Mouse (Mus musculus) kidney, embryonic 15.5 days (tissue): Measurements from ENCODE around the gene Camk2n1. TPM values are rescaled to one million over a fixed set of nuclear protein-coding genes. Genes with fewer than 3 reads are reported as not detected.

ENCODE experiments used
- ATAC-seq: fragments of 200-750 bp; cut with Nextera tagmentation; replicated peaks from 2 replicates; pipeline ENCODE4 v1.8.0; 2017; ENCODE audit warnings: moderate TSS enrichment; ENCODE audit not compliant: low FRiP score
- H3K27ac ChIP-seq: fragments of 300-500 bp; sonication (generic); 2 replicates; pipeline ENCODE4 v1.5.1; 2015; ENCODE audit warnings: mild to moderate bottlenecking, inconsistent platforms
- H3K27me3 ChIP-seq: fragments of 300-500 bp; sonication (generic); 2 replicates; pipeline ENCODE4 v1.6.1; 2015; ENCODE audit warnings: inconsistent platforms
- H3K36me3 ChIP-seq: fragments of 300-500 bp; sonication (generic); 2 replicates; pipeline ENCODE4 v1.6.1; 2015; ENCODE audit warnings: inconsistent platforms
- H3K4me1 ChIP-seq: fragments of 300-500 bp; sonication (generic); 2 replicates; pipeline ENCODE4 v1.6.1; 2015; ENCODE audit warnings: inconsistent platforms
- H3K4me2 ChIP-seq: fragments of 300-500 bp; sonication (generic); 2 replicates; pipeline ENCODE4 v1.6.1; 2015; ENCODE audit warnings: moderate library complexity, mild to moderate bottlenecking, inconsistent platforms
- H3K4me3 ChIP-seq: fragments of 300-500 bp; sonication (generic); replicated peaks from 2 replicates; pipeline ENCODE4 v1.5.1; 2015; ENCODE audit warnings: mild to moderate bottlenecking, inconsistent platforms
- H3K9ac ChIP-seq: fragments of 300-500 bp; sonication (generic); 2 replicates; pipeline ENCODE4 v1.6.1; 2015; ENCODE audit warnings: mild to moderate bottlenecking, inconsistent platforms
- H3K9me3 ChIP-seq: fragments of 300-500 bp; sonication (generic); replicated peaks from 2 replicates; pipeline ENCODE4 v1.6.1; 2016; ENCODE audit warnings: inconsistent platforms
- WGBS: fragments of 180-500 bp; shearing (Covaris S2); methylation state at CpG from one replicate; pipeline ENCODE4 v1.1.7; 2015; ENCODE audit warnings: mixed read lengths; 5-methylcytosine and 5-hydroxymethylcytosine counted together
- polyA plus RNA-seq: library from polyadenylated mRNA; unstranded; fragments of >200 nt; fragmentation: Nextera tagmentation; extraction: Ambion mirVana; gene quantifications from 2 replicates; pipeline ENCODE4 v1.2.1, GENCODE M21; 2015

Gene Camk2n1
- polyA plus RNA-seq, 1 experiment from 2014 or later, result 7.6 TPM

DNA sequence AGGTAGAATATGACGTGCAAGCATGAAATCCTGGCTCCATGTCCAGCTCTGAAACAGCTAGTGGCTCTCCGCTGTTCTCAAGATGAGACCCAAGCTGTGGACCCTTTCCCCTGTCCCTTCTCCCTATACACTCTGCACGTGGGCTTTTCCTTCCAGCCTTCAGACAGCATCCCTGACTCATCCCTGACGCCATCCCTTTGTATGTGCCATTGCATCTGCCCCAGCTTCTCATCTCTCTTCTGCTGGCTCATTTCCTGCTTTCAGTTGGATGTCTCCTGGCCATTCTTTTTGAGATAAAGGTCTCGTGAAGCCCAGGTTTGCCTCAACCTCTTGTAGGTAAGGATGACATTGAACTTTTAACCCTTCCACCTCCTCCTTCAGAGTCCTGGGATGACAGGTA, 46.9 kb downstream of the Camk2n1 start:
- no peak overlapping the region for H3K27ac ChIP-seq
- no peak overlapping the region for H3K4me3 ChIP-seq
- WGBS, result 75% methylated on average over 5 of the region's 5 CpGs
- no peak for ATAC-seq
- H3K4me1 ChIP-seq, result peaks cover 39% of the 10 kb centered on the region
- no peak overlapping the region for H3K9ac ChIP-seq
- no peaks in the 10 kb centered on the region for H3K36me3 ChIP-seq
- H3K9me3 ChIP-seq, result no peaks in the 10 kb centered on the region
- H3K27me3 ChIP-seq, result 0 out of 2 replicates have a peak, but pooled peaks cover 1% of the 10 kb centered on the region
- H3K4me2 ChIP-seq, result no peak overlapping the region

DNA sequence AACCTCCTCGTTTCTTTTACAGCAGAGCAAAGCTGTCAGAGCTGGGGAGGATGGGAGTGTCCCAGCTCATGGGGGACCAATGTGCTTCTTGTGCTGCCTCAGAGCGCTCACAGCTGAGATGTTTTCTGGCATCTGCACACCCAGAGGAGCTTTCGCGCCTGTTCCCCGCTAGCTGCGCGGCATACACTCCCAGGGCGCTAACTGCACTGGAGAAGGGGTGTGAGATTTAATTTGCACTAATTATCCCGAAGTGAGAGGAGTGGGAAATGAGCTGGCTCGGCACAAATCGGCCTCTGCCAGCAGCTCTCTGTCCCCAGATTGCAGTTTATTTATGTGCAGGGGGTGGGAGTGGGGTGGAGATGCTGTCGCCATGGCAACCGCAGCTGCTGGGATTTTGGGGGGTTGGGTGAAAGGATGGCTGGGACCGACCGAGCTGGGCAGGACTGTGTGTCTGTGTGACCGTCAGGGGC, 50.6 kb downstream of the Camk2n1 start:
- H3K4me2 ChIP-seq, result peak overlapping the region; percentile 31
- H3K9me3 ChIP-seq, result no peaks in the 10 kb centered on the region
- H3K27ac ChIP-seq, result peak overlapping the region; percentile 57; the same call in 1 of the 2 replicates
- peaks cover 38% of the 10 kb centered on the region for H3K4me1 ChIP-seq
- H3K27me3 ChIP-seq, result 0 out of 2 replicates have a peak, but pooled peaks cover 3% of the 10 kb centered on the region
- no peak overlapping the region for H3K4me3 ChIP-seq
- no peaks in the 10 kb centered on the region for H3K36me3 ChIP-seq
- WGBS, result 2% methylated on average over 16 of the region's 16 CpGs
- no peak overlapping the region for H3K9ac ChIP-seq
- ATAC-seq, result no peak; the same call in 1 of the 2 replicates

DNA sequence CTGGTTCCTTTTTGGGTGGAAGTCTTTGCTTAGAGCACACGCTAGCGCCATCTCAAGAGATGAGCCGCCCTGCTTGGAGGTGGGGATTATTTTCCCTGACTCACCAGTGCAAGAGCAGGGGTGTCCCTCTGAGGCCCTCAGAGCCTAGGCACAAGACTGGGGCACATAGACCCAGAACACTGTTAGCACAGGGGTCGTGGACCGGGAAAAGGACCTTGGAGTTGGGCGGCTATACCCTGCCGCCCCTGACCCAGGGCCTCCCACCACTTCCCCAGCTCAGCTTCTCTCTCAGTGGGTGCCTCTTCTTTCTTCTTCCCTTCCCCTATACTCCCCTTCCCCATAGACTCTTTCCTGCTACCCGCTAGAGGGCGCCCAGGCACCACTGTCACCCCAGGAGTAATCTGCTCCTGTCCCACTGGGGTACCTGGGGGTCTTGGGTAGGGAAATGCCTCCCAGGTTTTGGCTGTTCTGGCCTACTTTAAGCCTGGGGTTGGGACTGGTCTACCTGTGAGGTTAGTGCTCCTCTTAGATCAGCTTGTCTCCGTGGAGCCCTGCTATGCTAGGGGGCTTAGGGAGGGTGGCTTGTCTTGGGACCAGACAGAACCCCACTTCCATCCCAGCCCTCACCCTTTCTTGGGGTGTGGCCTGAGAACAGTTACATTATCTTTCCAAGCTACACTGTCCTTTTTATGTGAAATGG, 51.2 kb downstream of the Camk2n1 start:
- H3K9me3 ChIP-seq, result no peaks in the 10 kb centered on the region
- no peaks in the 10 kb centered on the region for H3K36me3 ChIP-seq
- 0 out of 2 replicates have a peak, but pooled peaks cover 3% of the 10 kb centered on the region for H3K27me3 ChIP-seq
- H3K9ac ChIP-seq, result no peak overlapping the region
- no peak overlapping the region for H3K4me3 ChIP-seq
- WGBS, result 7% methylated on average over 10 of the region's 10 CpGs
- ATAC-seq, result no peak
- peaks cover 41% of the 10 kb centered on the region for H3K4me1 ChIP-seq
- peak overlapping the region; percentile 31 for H3K4me2 ChIP-seq
- H3K27ac ChIP-seq, result no peak overlapping the region

DNA sequence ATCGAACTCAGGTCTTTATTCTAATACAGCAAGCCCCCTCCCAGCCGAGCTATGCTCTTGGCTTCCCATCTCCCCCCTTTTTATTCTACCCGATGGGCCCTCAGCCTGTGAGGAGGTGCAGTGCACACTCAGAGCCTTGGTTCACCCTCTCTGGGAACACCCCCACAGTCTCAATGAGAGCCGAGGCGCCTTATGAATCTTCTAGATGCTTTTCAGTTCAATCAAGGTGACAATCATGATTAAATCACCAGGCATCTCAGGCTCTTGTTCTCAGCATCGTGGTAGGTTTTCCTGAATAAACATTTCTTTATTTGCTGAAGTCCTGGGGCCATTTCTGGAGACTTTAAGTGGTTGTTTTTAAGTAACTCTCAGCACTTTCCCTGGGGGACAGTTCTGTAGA, 53.8 kb downstream of the Camk2n1 start:
- H3K9me3 ChIP-seq, result no peaks in the 10 kb centered on the region
- no peak for ATAC-seq
- H3K36me3 ChIP-seq, result no peaks in the 10 kb centered on the region
- H3K4me3 ChIP-seq, result no peak overlapping the region
- H3K9ac ChIP-seq, result no peak overlapping the region
- WGBS, result 58% methylated on average over 6 of the region's 6 CpGs
- H3K4me2 ChIP-seq, result no peak overlapping the region
- H3K4me1 ChIP-seq, result peaks cover 41% of the 10 kb centered on the region
- H3K27me3 ChIP-seq, result peaks cover 5% of the 10 kb centered on the region; the same call in 1 of the 2 replicates
- H3K27ac ChIP-seq, result no peak overlapping the region

Other genes with a start within 250 kb of the Camk2n1 start
- 155 and 161 TPM in 2 replicates for gene Hp1bp3, start 238.0 kb upstream of the Camk2n1 start, polyA plus RNA-seq
- gene Sh2d5, start 203.9 kb upstream of the Camk2n1 start, polyA plus RNA-seq, result 0.42 and 0.77 TPM in 2 replicates
- gene Kif17, start 203.9 kb upstream of the Camk2n1 start, polyA plus RNA-seq, result 1.6 and 2.0 TPM in 2 replicates
- 365 and 386 TPM in 2 replicates for gene Ddost, start 149.6 kb upstream of the Camk2n1 start, polyA plus RNA-seq
- 47.5 and 50.3 TPM in 2 replicates for gene Pink1, start 128.0 kb upstream of the Camk2n1 start, polyA plus RNA-seq
- 21.3 and 22.0 TPM in 2 replicates for gene Cda, start 86.3 kb upstream of the Camk2n1 start, polyA plus RNA-seq
- not detected in 2 replicates for gene Fam43b, start 57.8 kb upstream of the Camk2n1 start, polyA plus RNA-seq
- 21.6 and 23.8 TPM in 2 replicates for gene Mul1, start 19.6 kb upstream of the Camk2n1 start, polyA plus RNA-seq
- gene Vwa5b1, start 181.6 kb downstream of the Camk2n1 start, polyA plus RNA-seq, result 0.08 and 0.12 TPM in 2 replicates